Mouse (Mus musculus): ENCODE results near the gene Fam107b. TPM values are rescaled to one million over a fixed set of nuclear protein-coding genes. Genes with fewer than 3 reads are reported as not detected.
A peak's percentile ranks its signal among the peaks of the same experiment; 100 is the strongest.

The Fam107b gene
- polyA plus RNA-seq, 1 experiment = 33.9 TPM

DNA sequence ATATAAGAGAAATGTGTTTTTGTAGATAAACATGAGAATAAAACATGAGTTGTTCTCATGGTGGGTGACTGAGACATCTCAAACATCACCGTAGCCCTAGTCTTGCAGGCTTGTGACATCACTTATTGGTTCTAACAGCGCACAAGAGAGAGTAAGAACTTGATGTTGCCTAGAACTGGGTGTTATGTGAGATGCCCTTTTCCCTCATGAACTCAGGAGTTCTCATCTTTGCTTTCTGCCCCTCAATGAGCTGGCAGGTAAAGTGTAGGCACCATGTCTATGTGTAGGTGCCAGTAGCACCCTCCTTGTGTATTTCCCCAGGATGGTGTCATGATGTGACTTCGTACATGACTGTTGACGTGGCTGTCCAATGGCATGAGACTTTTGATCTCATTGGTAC lies 157.8 kb downstream of the Fam107b start:
- TF ChIP-seq CTCF (IDR thresholded peaks at IDR 0.05; ENCODE audit: borderline replicate concordance, extremely low read depth, insufficient read depth, insufficient read length) = no peak
- no peak for TF ChIP-seq POLR2A (IDR thresholded peaks at IDR 0.05; ENCODE audit: borderline replicate concordance, extremely low read depth, insufficient read depth, insufficient read length, poor library complexity, severe bottlenecking)
- no peak for DNase-seq (ENCODE audit: low read depth)

DNA sequence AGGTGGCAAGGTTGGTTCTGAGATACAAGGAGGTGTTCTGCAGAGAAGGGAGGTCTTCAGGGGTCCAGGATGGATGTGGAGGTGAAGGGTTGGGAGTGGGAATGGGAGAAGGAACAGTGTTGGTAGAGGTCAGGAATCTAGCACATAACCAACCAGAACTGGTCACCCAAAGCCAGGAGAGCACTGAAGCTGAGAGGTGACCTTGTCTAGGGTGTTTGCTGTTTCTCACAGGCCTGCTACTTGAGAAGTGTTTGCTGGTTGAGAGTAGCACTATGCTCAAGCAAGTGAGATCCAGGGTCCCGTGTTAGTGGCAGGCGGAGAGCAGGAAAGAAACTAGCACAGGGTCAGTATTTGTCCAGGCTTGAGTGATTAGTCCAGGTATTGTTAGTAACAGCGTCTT lies 159.3 kb downstream of the Fam107b start:
- no peak for TF ChIP-seq CTCF (IDR thresholded peaks at IDR 0.05; ENCODE audit: borderline replicate concordance, extremely low read depth, insufficient read depth, insufficient read length)
- no peak for TF ChIP-seq POLR2A (IDR thresholded peaks at IDR 0.05; ENCODE audit: borderline replicate concordance, extremely low read depth, insufficient read depth, insufficient read length, poor library complexity, severe bottlenecking)
- no peak for DNase-seq (ENCODE audit: low read depth)

DNA sequence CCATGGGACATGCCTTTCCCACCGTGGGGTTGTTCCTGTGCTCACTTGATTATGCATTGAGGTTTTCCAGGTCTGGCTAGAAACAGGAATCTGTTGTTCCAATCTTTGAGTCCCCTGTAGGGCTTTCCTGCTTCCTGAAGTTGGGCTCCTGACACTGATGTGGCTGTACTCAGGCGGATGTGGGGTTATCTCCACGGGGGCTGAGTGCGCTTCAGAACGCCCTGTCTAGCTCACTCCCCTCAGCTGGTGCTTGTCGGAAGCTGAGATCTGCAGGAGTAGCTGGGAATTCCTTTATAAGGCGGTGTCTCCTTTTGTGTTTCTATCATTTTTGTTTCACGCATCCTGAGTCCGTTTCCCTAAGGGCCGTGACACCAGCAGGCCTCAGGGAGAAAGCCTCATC lies 160.5 kb downstream of the Fam107b start:
- no peak for DNase-seq (ENCODE audit: low read depth)
- TF ChIP-seq POLR2A (IDR thresholded peaks at IDR 0.05; ENCODE audit: borderline replicate concordance, extremely low read depth, insufficient read depth, insufficient read length, poor library complexity, severe bottlenecking) (no peak), CTCF (IDR thresholded peaks at IDR 0.05; ENCODE audit: borderline replicate concordance, extremely low read depth, insufficient read depth, insufficient read length) (no peak)

DNA sequence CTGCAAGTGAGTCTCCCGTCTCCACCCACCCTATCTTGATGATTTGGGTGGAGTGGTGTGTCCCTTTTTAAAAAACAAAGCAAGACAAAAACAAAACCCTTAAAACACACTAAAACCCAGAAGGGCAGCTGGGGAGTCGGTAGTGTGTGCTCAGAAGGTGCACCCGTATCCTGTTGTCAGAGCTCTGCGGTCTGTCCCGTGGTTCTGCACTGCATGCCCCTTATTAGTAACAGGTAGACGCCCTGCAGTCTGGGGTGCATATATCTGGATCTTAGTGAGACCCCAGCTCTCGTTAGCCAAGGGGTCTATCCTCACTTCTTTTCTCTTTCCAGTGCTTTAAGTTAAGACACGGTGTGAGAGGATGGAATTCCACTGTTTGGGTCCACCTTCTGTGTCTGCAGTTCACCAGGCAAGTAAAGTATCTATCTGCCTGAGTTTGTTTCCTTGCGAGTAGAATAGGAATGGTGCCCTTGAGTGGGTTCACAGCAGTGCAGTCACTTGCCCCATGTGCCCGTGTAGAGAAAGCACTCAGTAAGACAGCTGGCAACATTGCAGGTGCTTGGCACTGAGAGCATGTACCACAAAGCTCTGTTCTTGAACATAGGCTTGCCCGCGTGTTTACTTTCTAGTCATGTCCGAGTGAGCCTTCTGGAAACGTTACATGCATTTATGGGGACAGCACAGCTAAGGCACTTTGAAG lies 161.2 kb downstream of the Fam107b start:
- no peak for TF ChIP-seq POLR2A (IDR thresholded peaks at IDR 0.05; ENCODE audit: borderline replicate concordance, extremely low read depth, insufficient read depth, insufficient read length, poor library complexity, severe bottlenecking)
- TF ChIP-seq CTCF (IDR thresholded peaks at IDR 0.05; ENCODE audit: borderline replicate concordance, extremely low read depth, insufficient read depth, insufficient read length) = no peak
- peak; percentile 36 for DNase-seq (ENCODE audit: low read depth)

DNA sequence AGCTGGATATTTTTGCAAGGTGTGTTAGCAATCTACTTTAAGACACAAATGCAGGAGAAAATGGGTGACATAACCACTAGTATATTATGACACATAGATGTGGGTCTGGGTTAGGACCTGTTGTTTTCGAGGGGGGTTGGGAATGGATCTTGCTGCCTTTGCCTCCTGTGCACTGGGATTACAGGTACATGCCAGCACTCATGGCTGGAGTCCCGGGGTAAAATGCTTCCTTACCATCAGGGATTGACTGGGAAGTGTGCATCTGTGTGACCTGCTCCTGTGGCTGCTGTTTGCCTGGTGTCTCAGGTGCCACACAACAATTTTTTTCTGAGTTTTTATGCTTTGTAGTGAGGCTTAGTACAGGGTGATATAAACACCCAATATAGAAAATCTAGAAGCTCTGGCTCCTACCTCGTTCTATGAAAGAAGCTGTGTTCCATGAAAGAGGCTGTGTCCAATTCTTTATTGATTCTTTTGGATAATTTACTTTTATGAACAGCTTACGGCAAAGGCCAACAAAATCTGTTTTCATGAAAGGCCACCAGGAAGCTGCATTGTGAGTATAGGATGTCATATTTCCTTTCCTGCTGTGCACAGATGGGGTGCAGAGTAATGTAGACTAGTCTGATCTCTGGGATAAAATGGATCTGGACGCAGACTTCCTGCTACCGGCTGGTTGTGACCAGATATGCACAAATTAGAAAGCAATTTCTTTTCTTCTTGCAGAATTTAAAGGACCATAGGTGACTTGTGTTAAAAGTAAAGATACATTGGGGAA lies 167.8 kb downstream of the Fam107b start:
- TF ChIP-seq CTCF (IDR thresholded peaks at IDR 0.05; ENCODE audit: borderline replicate concordance, extremely low read depth, insufficient read depth, insufficient read length) (no peak), POLR2A (IDR thresholded peaks at IDR 0.05; ENCODE audit: borderline replicate concordance, extremely low read depth, insufficient read depth, insufficient read length, poor library complexity, severe bottlenecking) (no peak)
- no peak for DNase-seq (ENCODE audit: low read depth)

DNA sequence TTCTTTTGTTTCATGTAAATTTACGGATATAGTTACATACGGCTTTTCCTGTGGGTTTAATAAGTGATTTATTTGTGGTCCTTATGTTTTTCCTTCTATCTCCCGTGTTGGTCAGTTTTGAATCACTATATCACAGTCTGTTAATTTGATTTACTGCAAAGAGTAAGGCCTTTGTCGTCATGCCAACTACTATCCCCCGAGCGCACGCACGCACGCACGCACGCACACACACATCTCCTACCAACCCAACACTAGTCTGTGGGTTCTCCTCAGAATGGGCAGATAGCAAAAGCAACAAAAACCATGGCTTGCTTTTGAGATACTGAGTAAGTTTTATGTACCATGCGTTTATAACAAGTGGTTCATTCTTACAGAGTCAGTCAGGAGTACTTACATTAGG lies 168.4 kb downstream of the Fam107b start:
- TF ChIP-seq CTCF (IDR thresholded peaks at IDR 0.05; ENCODE audit: borderline replicate concordance, extremely low read depth, insufficient read depth, insufficient read length) (no peak), POLR2A (IDR thresholded peaks at IDR 0.05; ENCODE audit: borderline replicate concordance, extremely low read depth, insufficient read depth, insufficient read length, poor library complexity, severe bottlenecking) (no peak)
- no peak for DNase-seq (ENCODE audit: low read depth)

DNA sequence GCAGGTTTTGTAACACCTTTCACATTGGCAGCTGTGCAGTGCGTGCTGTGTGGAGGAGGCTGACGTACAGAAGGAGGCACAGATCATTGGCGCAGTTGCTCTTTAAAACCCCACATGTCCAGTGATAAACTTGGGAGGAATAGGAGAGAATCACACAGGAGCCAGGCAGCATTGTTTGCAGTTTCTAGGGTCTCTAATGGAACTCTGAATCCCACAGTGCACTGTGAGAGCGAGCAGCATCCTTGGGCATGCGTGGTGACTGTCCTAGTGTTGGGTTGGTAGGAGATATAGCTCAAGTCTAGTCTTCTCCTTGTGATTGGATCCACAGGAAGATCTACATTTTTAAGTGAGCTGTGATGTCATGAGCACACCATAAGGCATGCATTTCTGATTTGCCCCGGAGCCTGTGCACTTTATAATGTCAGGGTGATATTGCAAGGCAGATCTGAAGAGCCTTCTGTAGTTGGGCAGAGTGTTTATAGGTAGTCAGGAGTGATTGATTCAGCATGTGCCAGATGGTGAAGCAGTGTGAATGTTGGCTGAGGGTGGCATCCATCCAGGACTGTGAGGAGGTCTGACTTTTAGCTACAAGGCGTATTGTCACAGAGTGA lies 169.2 kb downstream of the Fam107b start:
- TF ChIP-seq POLR2A (IDR thresholded peaks at IDR 0.05; ENCODE audit: borderline replicate concordance, extremely low read depth, insufficient read depth, insufficient read length, poor library complexity, severe bottlenecking) (no peak), CTCF (IDR thresholded peaks at IDR 0.05; ENCODE audit: borderline replicate concordance, extremely low read depth, insufficient read depth, insufficient read length) (no peak)
- DNase-seq (ENCODE audit: low read depth) = peak; percentile 85

DNA sequence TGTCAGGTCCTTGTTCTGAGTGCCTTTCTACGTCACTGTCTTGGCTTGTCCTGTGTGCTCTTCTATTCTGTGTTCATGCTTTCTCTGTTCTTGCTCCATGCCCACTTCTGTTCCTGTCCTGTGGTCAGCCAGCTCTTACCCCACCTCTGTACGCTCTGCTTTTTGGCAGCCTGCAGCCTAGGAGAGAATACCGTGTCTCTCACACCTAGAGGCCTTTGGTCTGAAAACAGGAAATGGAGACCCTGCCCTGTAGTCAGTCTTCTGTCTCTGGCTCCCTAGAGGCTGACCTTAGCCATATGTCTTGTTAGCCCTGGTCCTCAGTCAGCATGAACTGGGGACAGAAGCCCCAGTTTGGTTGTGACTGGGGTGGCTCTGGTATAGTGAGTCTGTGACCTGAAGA lies 170.0 kb downstream of the Fam107b start:
- TF ChIP-seq CTCF (IDR thresholded peaks at IDR 0.05; ENCODE audit: borderline replicate concordance, extremely low read depth, insufficient read depth, insufficient read length) (no peak), POLR2A (IDR thresholded peaks at IDR 0.05; ENCODE audit: borderline replicate concordance, extremely low read depth, insufficient read depth, insufficient read length, poor library complexity, severe bottlenecking) (no peak)
- no peak for DNase-seq (ENCODE audit: low read depth)

DNA sequence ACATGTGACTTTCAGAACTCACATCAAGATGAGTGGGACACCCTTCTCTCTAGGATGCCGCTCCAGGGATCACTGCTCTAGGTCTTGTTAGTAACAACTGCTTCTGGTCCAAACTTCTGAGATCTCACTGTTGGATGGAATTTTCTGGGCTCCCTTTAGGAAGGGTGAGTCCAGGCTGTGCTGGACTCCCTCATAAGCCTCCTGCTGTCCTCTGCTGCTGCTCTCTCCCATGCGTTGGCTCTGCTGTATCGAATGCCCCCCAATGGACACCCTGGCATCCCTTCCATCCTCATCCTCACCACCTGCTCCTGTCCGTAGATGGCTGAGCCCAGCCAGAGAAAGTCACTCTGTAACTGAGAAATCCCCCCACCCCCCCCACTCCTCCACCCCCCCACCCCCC lies 170.4 kb downstream of the Fam107b start:
- no peak for DNase-seq (ENCODE audit: low read depth)
- TF ChIP-seq CTCF (IDR thresholded peaks at IDR 0.05; ENCODE audit: borderline replicate concordance, extremely low read depth, insufficient read depth, insufficient read length) (no peak), POLR2A (IDR thresholded peaks at IDR 0.05; ENCODE audit: borderline replicate concordance, extremely low read depth, insufficient read depth, insufficient read length, poor library complexity, severe bottlenecking) (no peak)

DNA sequence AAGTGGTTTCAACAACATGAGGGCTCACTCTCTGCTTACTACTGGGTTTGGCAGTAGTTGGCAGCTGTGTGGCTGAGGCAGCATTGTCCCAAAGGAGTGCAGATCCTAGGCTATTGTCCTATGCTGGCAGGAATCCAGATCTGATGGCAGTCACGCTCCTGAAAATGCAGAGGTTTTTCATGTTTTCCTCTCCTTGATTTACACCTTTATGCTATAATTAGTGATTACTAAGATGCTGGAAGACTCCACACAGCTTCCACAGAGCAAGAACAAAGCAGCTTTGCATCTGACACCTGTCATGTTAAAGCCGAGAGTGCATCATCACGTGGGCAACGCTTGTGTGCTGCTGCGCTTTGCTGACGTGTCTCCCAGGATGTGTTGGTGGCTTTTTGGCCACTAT lies 172.2 kb downstream of the Fam107b start:
- peak; percentile 67 for DNase-seq (ENCODE audit: low read depth)
- TF ChIP-seq POLR2A (IDR thresholded peaks at IDR 0.05; ENCODE audit: borderline replicate concordance, extremely low read depth, insufficient read depth, insufficient read length, poor library complexity, severe bottlenecking) = no peak
- no peak for TF ChIP-seq CTCF (IDR thresholded peaks at IDR 0.05; ENCODE audit: borderline replicate concordance, extremely low read depth, insufficient read depth, insufficient read length)

DNA sequence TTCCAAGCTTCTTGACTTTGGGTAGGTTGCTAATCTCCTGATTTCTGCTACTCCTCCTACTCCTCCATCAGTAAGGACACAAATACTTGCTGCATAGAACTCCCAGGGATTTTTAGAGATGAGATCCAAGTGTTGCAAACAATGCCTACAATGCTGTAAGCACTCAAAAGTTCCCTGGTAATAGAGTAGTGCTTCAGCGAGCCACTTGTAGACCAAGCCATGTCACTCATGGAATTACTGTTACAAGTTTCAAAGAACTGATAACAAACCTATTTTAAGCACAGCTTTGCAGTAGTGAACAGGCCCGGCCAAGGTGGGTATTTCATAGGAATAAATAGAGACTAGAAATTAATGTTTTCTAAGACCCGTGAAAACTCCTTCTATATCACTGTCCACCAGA lies 174.8 kb downstream of the Fam107b start:
- DNase-seq (ENCODE audit: low read depth) = no peak
- TF ChIP-seq CTCF (IDR thresholded peaks at IDR 0.05; ENCODE audit: borderline replicate concordance, extremely low read depth, insufficient read depth, insufficient read length) = no peak
